Mouse (Mus musculus) ES-E14 (cell line): ENCODE measurements around the gene Serinc3.

Source experiments
- CHD2 ChIP-seq: IDR thresholded peaks from 2 replicates; pipeline ENCODE4 v1.6.1; 2014; ENCODE audit warnings: mild to moderate bottlenecking, low read depth, low read length, inconsistent platforms
- HCFC1 ChIP-seq: IDR thresholded peaks from 2 replicates; pipeline ENCODE4 v1.6.1; 2012; ENCODE audit warnings: low read length, inconsistent platforms, borderline replicate concordance; ENCODE audit not compliant: insufficient read depth
- MAFK ChIP-seq: IDR thresholded peaks from 2 replicates; pipeline ENCODE4 v1.6.1; 2014; ENCODE audit warnings: mild to moderate bottlenecking, low read depth, low read length, inconsistent platforms; ENCODE audit not compliant: insufficient read depth
- ZC3H11A ChIP-seq: IDR thresholded peaks from 2 replicates; pipeline ENCODE4 v1.6.1; 2012; ENCODE audit warnings: low read depth, mild to moderate bottlenecking, inconsistent platforms, low read length, borderline replicate concordance
- ZNF384 ChIP-seq: IDR thresholded peaks from 2 replicates; pipeline ENCODE4 v1.6.1; 2012; ENCODE audit warnings: low read depth, low read length, inconsistent platforms

DNA sequence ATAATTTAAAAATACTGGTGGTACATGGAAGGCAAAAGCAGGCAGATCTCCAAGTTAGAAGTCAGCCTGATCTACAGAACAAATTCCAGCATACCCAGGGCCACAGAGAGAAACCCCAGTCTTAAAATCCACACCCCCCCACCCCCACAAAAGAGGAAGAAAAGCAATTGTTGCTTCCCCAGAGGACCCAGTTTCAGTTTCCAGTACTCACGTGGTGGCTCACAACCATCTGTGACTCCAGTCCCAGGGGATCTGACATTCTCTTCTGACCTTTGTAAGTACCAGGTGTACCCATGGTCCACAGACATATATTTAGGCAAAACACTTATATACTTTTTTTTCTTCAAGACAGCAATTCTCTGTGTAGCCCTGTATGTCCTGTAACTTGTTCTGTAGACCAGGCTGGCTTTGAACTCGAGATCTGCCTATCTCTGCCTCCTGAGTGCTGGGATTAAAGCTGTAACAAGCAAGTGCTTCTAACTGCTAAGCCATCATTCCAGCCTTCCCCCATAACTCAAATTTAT, 17.8 kb upstream of the Serinc3 start:
- TF ChIP-seq ZC3H11A (no peak), MAFK (no peak), ZNF384 (no peak), HCFC1 (no peak), CHD2 (no peak)
